ENCODE assay signal across 21 mouse cellular contexts in the genomic region with DNA sequence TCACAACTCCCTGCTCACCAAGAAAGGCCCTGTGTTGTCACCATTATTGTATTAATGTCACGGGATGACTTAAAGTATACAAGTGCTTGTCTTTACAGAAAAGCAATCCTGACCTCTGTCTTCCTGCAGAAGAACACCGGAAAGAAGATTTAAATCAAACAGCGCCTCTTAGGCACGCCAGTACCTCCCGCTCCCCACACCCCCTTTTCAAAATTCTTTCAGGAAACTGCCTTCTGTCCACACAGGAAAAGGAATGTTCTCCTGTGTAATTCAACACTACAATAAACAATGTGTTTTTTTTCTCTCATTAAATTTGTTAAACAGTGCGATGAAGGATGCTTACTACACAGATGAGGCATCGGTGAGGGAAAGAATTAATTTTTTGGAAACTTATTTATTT.
A peak's percentile ranks its signal among the peaks of the same experiment; 100 is the strongest.
DNase-seq lines count a peak whose midpoint lies in the region; ATAC-seq and TF ChIP-seq lines count a peak whose summit lies in the region.
"Had no signal": no experiment of that assay in that cellular context is flagged by ENCODE, and none has a peak within 500 bp of the region (broad histone marks: within the 10 kb centered on the region; RNA-seq: fewer than 3 reads in every experiment).

No protein-coding gene starts in this region.

- H3K4me1 ChIP-seq in kidney, adult 2 months (ENCODE audit: control insufficient read depth, insufficient read depth, low read length): no peaks in the 10 kb centered on the region
- H3K4me1 ChIP-seq in kidney, embryonic 16.5 days (ENCODE audit: insufficient read depth, low read length): no peaks in the 10 kb centered on the region; the same call in 1 of the 2 replicates
- H3K4me1 ChIP-seq in lung, adult 2 months (ENCODE audit: control insufficient read depth, insufficient read depth, low read length): peaks cover 3% of the 10 kb centered on the region; the same call in 1 of the 2 replicates
- H3K4me1 ChIP-seq: heart, embryonic 10.5 days; hindbrain, embryonic 13.5 days had no signal

- no peak overlapping the region for H3K4me2 ChIP-seq in kidney, embryonic 16.5 days (replicated peaks; ENCODE audit: low read depth, low read length)
- H3K4me2 ChIP-seq: embryonic facial prominence, embryonic 12.5 days; forebrain, embryonic 15.5 days; hindbrain, embryonic 13.5 days had no signal

- no peaks in the 10 kb centered on the region for H3K36me3 ChIP-seq in kidney, adult 2 months (ENCODE audit: control insufficient read depth, insufficient read depth, low read length)
- H3K36me3 ChIP-seq in kidney, embryonic 16.5 days (ENCODE audit: insufficient read depth, low read length): no peaks in the 10 kb centered on the region
- H3K36me3 ChIP-seq: embryonic facial prominence, embryonic 12.5 days; forebrain, embryonic 15.5 days; G1E; heart, embryonic 10.5 days; hindbrain, embryonic 13.5 days had no signal

- H3K9ac ChIP-seq in kidney, embryonic 16.5 days (replicated peaks; ENCODE audit: low read length): no peak overlapping the region
- H3K9ac ChIP-seq: embryonic facial prominence, embryonic 12.5 days; forebrain, embryonic 15.5 days; hindbrain, embryonic 13.5 days had no signal

- ATAC-seq in kidney, embryonic 16.5 days (ENCODE audit: low FRiP score, low TSS enrichment): no peak
- no peak for ATAC-seq in megakaryocyte-erythroid progenitor cell, adult 5-6 weeks (replicated peaks; ENCODE audit: low FRiP score, low TSS enrichment, poor library complexity, severe bottlenecking)
- ATAC-seq: CD4-positive, CD25-positive, alpha-beta regulatory T cell, adult 4 months; forebrain, embryonic 15.5 days had no signal

- no peaks in the 10 kb centered on the region for H3K27me3 ChIP-seq in kidney, adult 2 months (replicated peaks; ENCODE audit: control insufficient read depth, insufficient read depth, low read length)
- no peaks in the 10 kb centered on the region for H3K27me3 ChIP-seq in kidney, embryonic 16.5 days (ENCODE audit: insufficient read depth, low read length)
- H3K27me3 ChIP-seq: embryonic facial prominence, embryonic 12.5 days; forebrain, embryonic 15.5 days; hindbrain, embryonic 13.5 days had no signal

- TF ChIP-seq POLR2A in kidney, adult 2 months (IDR thresholded peaks at IDR 0.05; ENCODE audit: low read depth, low read length): no peak
- TF ChIP-seq POLR2A in lung, adult 2 months (IDR thresholded peaks at IDR 0.05; ENCODE audit: borderline replicate concordance, extremely low read depth, low read depth, low read length): no peak

- no peak overlapping the region for H3K27ac ChIP-seq in kidney, adult 2 months (ENCODE audit: insufficient read depth, low read depth, low read length)
- no peak overlapping the region for H3K27ac ChIP-seq in kidney, embryonic 16.5 days (ENCODE audit: low read length)
- H3K27ac ChIP-seq: embryonic facial prominence, embryonic 12.5 days; forebrain, embryonic 15.5 days; heart, embryonic 10.5 days; hindbrain, embryonic 13.5 days had no signal

- no peak for TF ChIP-seq CTCF in kidney, adult 2 months (conservative IDR thresholded peaks at IDR 0.05; ENCODE audit: insufficient read depth, insufficient read length, low read depth, low read length)
- no peak for TF ChIP-seq CTCF in lung, adult 2 months (IDR thresholded peaks at IDR 0.05; ENCODE audit: insufficient read depth, low read length)

- peaks cover 14% of the 10 kb centered on the region for H3K9me3 ChIP-seq in kidney, embryonic 16.5 days (ENCODE audit: low read length)
- H3K9me3 ChIP-seq: forebrain, embryonic 15.5 days had no signal

- peak; percentile 23 for DNase-seq in kidney, adult 2 months
- peak; percentile 12 to 55 for DNase-seq in lung, adult 18-20 months
- no peak for DNase-seq in lung, adult 2 months
- peak; percentile 72 for DNase-seq in lung, postnatal 25 days (ENCODE audit: low spot score)
- DNase-seq in adrenal gland, postnatal 14 days: no peak
- DNase-seq: adrenal gland, adult 8-10 months; B cell, adult 2 months; cerebellum, adult 11-12 months; cerebellum, adult 9-10 months; cerebellum, postnatal 25 days; gastrocnemius, postnatal 36 days; heart, adult 18-20 months; heart, postnatal 10 days had no signal

- no peak overlapping the region for H3K4me3 ChIP-seq in kidney, adult 2 months (ENCODE audit: insufficient read depth, low read depth, low read length)
- no peak overlapping the region for H3K4me3 ChIP-seq in kidney, embryonic 16.5 days (ENCODE audit: low read length)
- no peak overlapping the region for H3K4me3 ChIP-seq in lung, adult 2 months (replicated peaks; ENCODE audit: extremely low read depth, low read depth, low read length)
- H3K4me3 ChIP-seq: embryonic facial prominence, embryonic 12.5 days; forebrain, embryonic 15.5 days; heart, embryonic 10.5 days; hindbrain, embryonic 13.5 days had no signal

- WGBS in kidney, adult 2 months: 57% methylated on average over 7 of the region's 7 CpGs
- 38% methylated on average over 7 of the region's 7 CpGs for WGBS in kidney, embryonic 16.5 days
- WGBS in lung, adult 2 months: 51% methylated on average over 7 of the region's 7 CpGs

Comparison
In these comparisons a context has a peak if more than half of its experiments do, and no peak if none do; other contexts are left out.
1. DNase-seq: peak in kidney, adult 2 months (single experiment), lung, adult 18-20 months (2 of 2) and lung, postnatal 25 days (single experiment); none in lung, adult 2 months (single experiment) and adrenal gland, postnatal 14 days (single experiment).